Mouse (Mus musculus) Patski (cell line): ENCODE results near the gene Trpc7. TPM values are rescaled to one million over a fixed set of nuclear protein-coding genes. Genes with fewer than 3 reads are reported as not detected.

ENCODE experiments used
- ATAC-seq: fragments of 100-300 bp; one replicate; pipeline ENCODE4 v1.8.0; 2021
- CTCF ChIA-PET: fragments of 350-600 bp; sonication (Branson Sonifier 250); formaldehyde crosslinking; loops from one replicate; lab custom pipeline; 2022; ENCODE audit warnings: inconsistent platforms; lab: Charles Lee
- POLR2A ChIA-PET: fragments of 350-600 bp; sonication (Branson Sonifier 250); formaldehyde crosslinking; loops from one replicate; lab custom pipeline; 2022; ENCODE audit warnings: antibody characterized with exemption, inconsistent platforms; lab: Charles Lee
- DNase-seq: peaks from one replicate; pipeline ENCODE4 v3.0.0-alpha.2; 2011; ENCODE audit warnings: low read depth, low spot score
- H3K27me3 ChIP-seq: fragments of 371-371 bp; one replicate; pipeline ENCODE4 v1.5.1; 2021
- CTCF ChIP-seq: fragments of 100-300 bp; IDR thresholded peaks from one replicate; pipeline ENCODE4 v1.5.1; 2021
- in situ Hi-C: fragments of 300-500 bp; cut with MboI; formaldehyde crosslinking; loops from 3 replicates; pipeline ENCODE4 v1.11.1; 2018; ENCODE audit warnings: low pct_unique_long_range_greater_than_20kb, mixed read lengths
- polyA plus RNA-seq: library from polyadenylated mRNA; unstranded; gene quantifications from one replicate; pipeline ENCODE4 v1.2.3, GENCODE M21; 2021

Gene Trpc7
- polyA plus RNA-seq, 1 experiment from 2014 or later = not detected

GRCm38 (mm10) chr13:56792844-56793243 is 102.9 kb downstream of the Trpc7 start:
- in situ Hi-C loops = no loop called here
- POLR2A ChIA-PET = no interaction called here
- CTCF ChIA-PET = interaction anchor here (3.3 kb wide), 1 partner anchor 13 kb away, joined by 13 read pairs; no protein-coding TSS in a partner anchor

DNA sequence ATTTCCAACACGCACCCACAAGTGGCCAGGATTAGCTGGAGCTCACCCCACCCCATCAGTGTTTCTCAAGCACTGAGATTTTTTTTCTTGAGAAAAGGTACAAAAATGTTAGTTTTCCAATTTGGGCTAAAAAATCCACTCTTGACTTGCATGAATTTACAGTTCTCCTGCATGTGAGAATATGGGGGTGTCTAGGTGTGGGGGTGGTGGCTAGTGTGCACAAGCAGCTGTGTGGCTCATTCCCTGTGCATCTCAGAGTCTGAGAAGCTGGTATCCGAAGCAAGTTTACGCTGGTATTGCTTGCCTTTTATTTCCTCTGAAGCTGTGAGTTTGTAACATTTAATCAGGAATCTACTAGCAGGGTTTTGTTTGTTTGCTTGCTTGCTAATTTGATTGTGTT is 105.1 kb downstream of the Trpc7 start:
- ChIA-PET POLR2A (no interaction called here), CTCF (interaction anchor here (1.1 kb wide), 1 partner anchor 16 kb away, joined by 4 read pairs; no protein-coding TSS in a partner anchor)
- ATAC-seq (no peak), DNase-seq (no peak)
- H3K27me3 ChIP-seq = no peaks in the 10 kb centered on the region
- in situ Hi-C loops = no loop called here
- no peak for TF ChIP-seq CTCF

More at GRCm38 (mm10) chr13:56792844-56793243, 102.9 kb downstream of the Trpc7 start:
- ATAC-seq = no peak
- H3K27me3 ChIP-seq = no peaks in the 10 kb centered on the region
- no peak for TF ChIP-seq CTCF
- no peak for DNase-seq

DNA sequence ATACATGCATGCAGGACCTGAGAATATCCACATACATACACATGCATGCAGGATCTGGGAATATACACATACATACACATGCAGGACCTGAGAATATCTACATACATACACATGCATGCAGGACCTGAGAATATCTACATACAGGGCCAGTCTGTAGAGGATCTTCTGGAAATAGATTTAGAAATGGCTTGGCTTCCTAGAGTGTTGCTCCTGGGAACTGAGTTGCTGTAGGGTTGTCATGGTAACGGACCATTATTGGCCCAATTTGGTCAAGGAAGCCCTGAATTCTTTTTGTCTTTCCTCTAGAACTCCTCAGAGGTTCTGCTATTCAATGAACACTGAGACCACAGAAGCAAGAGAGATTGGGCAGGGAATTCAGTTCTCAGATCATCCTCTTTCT is 113.2 kb downstream of the Trpc7 start:
- DNase-seq = no peak
- POLR2A ChIA-PET = no interaction called here
- H3K27me3 ChIP-seq = no peaks in the 10 kb centered on the region
- in situ Hi-C loops = no loop called here
- no peak for ATAC-seq
- TF ChIP-seq CTCF = no peak
- CTCF ChIA-PET = no interaction called here

DNA sequence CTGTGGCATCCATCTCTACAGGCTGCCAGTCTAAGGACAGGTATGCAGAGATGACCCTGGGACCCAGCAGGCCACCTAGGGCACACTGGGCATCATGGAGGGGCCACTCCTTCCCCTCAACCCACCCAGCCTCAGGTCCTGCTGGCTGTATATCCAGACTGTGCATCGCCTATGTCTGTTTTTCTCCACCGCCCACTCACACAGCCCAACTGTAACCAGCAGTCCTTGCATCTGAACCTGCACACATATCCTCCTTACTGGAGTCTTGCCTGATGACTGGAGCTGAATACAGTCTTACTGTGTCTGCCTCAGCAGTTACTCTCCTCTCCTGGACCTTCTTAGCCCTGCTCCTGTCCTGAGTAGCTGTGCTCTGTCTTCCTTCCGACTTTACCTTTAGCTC is 114.1 kb downstream of the Trpc7 start:
- no peaks in the 10 kb centered on the region for H3K27me3 ChIP-seq
- CTCF ChIA-PET = no interaction called here
- POLR2A ChIA-PET = no interaction called here
- no peak for TF ChIP-seq CTCF
- DNase-seq (no peak), ATAC-seq (no peak)
- in situ Hi-C loops = no loop called here

DNA sequence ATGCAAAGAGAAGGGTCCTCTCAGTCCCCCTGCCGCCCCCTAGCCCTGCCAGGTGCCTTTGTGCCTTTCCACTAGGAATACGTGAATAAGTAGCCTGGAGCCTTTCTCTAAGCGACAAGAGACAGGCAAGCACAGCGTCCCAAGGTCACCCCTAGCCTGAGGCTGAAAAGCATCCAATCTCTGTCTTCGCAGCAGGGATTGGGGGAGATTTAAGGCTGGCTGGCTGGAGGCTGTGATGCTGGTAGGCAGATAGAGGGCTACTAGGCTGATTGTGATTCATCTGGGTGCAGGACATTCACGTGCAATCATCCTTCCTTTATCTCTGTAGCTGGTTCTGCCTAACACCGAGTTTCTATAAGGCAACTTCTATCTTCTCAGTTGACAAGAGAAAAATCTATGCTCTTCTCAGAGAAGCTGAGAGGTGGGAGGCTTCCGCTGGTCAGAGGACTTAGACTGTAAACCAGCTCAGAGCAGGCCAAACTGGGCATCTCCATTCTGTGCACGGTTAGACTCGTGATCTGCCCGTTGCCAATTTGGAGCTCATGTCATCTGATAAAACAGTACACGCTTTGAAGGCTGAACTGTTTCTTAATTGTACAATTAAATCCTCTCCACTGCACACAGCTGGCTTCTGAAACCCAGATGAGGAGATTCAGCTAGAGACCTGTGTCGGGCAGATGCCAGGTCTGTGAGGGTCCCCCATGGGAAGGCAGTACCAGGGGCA is 114.9 kb downstream of the Trpc7 start:
- DNase-seq (no peak), ATAC-seq (no peak)
- TF ChIP-seq CTCF = no peak
- CTCF ChIA-PET = no interaction called here
- H3K27me3 ChIP-seq = no peaks in the 10 kb centered on the region
- in situ Hi-C loops = no loop called here
- POLR2A ChIA-PET = no interaction called here

- in situ Hi-C loops = no loop called here
- no peak for TF ChIP-seq CTCF
- DNase-seq (no peak), ATAC-seq (no peak)
- ChIA-PET CTCF (interaction anchor here (1.1 to 1.8 kb wide), 3 partner anchors 12 to 305 kb away, joined by 3 read pairs; no protein-coding TSS in a partner anchor), POLR2A (no interaction called here)
- no peaks in the 10 kb centered on the region for H3K27me3 ChIP-seq
Measured at GRCm38 (mm10) chr13:56774304-56774703, 121.5 kb downstream of the Trpc7 start.

DNA sequence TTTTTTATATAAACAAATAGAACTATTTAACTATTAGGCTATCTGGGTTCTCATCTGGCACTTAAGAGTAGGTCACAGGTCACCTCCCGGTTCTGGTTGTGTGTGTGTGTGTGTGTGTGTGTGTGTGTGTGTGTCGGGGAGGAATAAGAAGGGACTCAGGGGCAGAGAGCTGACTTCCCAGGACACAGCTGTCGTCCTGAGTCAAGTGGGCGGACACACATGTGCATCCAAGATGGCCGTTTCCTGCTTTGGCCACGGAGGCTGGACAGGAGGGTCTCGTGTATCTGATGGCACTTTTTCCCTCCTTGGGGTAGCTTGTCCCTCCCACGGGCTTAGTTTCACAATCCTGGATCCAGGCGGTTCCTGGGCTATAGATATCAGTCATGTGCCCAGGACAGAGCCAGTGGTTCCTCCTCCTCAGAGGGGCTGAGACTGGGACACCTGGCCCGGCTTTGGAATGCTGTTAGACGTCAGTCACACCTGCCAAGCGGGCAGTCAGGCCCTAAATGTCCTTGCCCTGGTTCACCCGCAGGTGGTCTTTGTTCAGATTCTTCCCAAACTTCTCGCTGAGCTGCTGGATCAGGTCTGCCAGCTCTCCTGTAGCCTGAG is 122.4 kb downstream of the Trpc7 start:
- CTCF ChIA-PET = interaction anchor here (1.4 to 1.8 kb wide), 2 partner anchors 33 to 304 kb away, joined by 3 read pairs; no protein-coding TSS in a partner anchor
- no peak for ATAC-seq
- POLR2A ChIA-PET = no interaction called here
- DNase-seq = no peak
- in situ Hi-C loops = no loop called here
- no peak for TF ChIP-seq CTCF
- no peaks in the 10 kb centered on the region for H3K27me3 ChIP-seq

GRCm38 (mm10) chr13:56772592-56772991 is 123.2 kb downstream of the Trpc7 start:
- DNase-seq (no peak), ATAC-seq (no peak)
- CTCF ChIA-PET = interaction anchor here (1.8 kb wide), 1 partner anchor 304 kb away, joined by 3 read pairs; no protein-coding TSS in a partner anchor
- H3K27me3 ChIP-seq = no peaks in the 10 kb centered on the region
- POLR2A ChIA-PET = no interaction called here
- in situ Hi-C loops = no loop called here
- no peak for TF ChIP-seq CTCF

DNA sequence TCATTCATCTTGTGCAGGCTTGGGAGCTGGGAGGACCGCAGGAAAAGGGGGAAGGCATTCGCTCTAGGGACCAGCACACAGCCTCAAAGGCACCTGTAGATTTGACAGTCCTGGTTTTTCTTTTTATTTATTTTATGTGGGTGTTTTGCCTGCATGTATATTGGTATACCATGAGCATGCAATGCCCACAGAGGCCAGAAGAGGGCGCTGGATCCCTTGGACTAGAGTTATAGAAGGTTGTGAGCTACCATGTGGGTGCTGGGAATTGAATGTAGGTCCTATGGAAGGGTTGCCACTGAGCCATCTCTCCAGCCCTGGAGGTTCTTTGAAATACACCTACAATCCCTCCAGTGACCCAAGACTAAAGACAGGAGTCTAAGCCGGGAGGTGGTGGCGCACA is 125.0 kb downstream of the Trpc7 start:
- ChIA-PET POLR2A (interaction anchor here (0.7 kb wide), 1 partner anchor 1148 kb away, joined by 3 read pairs; the partner anchor contains the start of gene Caml), CTCF (interaction anchor here (1.7 kb wide), 1 partner anchor 10 kb away, joined by 3 read pairs; no protein-coding TSS in a partner anchor)

DNA sequence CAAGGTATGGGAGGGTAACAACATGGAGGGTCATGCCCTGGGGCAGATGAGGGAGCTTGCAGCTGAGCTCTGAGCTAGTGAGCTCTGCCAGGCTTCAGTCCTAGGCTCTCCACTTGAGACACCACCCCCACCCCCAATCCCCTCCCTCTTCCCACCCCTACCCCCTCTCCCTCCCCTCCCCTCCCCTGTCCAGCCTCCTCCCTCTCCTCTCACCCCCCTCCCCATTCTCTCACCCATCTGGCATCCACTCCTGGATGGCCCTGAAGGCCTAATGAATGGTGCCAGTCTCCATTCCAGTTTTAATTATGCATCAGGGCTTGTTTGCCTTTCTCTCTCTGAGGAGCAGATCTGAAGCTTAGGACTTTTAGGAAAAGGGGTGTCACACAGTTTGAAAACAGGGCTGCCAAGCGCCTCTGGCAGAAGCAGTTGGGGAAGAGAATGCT is 125.6 kb downstream of the Trpc7 start:
- no peak for ATAC-seq
- in situ Hi-C loops = no loop called here
- DNase-seq = no peak
- POLR2A ChIA-PET = interaction anchor here (0.7 kb wide), 1 partner anchor 1147 kb away, joined by 3 read pairs; the partner anchor contains the start of gene Caml
- H3K27me3 ChIP-seq = no peaks in the 10 kb centered on the region
- no peak for TF ChIP-seq CTCF
- CTCF ChIA-PET = interaction anchor here (1.7 kb wide), 1 partner anchor 9 kb away, joined by 3 read pairs; no protein-coding TSS in a partner anchor

More for the DNA sequence above, 125.0 kb downstream of the Trpc7 start:
- TF ChIP-seq CTCF = no peak
- DNase-seq (no peak), ATAC-seq (no peak)
- in situ Hi-C loops = no loop called here
- no peaks in the 10 kb centered on the region for H3K27me3 ChIP-seq
